Mouse (Mus musculus): ENCODE data around the gene Dtd2. TPM values are rescaled to one million over a fixed set of nuclear protein-coding genes. Genes with fewer than 3 reads are reported as not detected.

Gene Dtd2
- polyA plus RNA-seq (2017; shearing (Covaris generic)) = 5.5 TPM

DNA sequence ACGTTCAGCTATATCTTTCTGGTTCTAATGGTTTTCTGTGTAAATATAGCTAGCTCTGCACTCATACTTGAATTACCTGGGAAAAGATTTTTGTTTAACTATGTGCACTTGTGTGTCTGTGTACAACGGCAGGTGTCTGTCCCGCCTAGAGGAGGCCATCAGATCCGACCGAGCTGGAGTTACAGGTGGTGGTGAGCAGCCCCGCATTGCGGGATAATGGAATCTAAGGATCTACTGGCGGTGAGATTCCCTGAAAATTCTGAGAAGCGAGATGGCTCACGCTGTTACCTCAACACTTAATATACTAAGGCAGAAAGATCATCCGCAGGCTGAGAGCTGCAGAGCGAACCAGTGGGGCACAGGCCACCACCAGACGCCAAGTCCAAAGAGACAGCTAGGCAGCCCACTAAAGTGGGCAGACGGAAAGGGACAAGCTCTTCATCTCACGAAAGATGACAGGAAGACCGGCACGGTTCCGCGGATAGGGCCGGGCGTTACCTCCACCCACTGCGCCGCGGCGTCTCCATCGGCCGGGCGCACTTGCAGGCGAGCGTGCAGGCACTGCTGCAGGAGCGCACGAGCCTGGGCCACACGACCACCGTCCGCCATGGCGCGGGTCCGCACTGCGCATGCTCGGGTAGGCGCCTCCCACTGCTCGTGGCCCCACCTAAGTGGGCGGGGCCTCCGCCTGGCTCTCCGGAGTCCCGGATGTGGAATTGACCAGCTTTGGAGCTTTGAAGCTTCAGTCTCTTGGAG is at the start of gene Dtd2:
TSS of gene Dtd2 (minus strand) at position 625 of the 756 bp plus-strand sequence.

DNA sequence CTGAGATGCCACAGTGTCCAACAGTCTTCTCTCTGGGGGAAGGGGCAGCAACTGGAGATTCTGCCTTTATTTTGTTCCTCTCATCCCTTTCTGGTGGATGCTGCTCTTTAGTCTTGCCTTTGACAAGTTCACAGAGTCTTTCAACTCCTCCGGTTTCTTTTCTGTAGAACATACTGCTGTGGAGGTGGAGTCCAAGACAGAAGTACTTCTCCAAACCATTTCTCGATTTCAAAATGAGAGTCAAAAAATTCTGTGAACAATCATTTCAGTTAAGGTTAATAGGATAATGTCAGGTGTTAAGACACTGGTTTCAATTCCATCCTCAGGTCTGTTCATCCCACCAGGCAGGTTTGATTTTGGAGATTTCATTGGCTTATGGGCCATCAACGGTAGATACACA is 21.7 kb upstream of the Dtd2 start, which contains the start of gene Gpr33:
TSS of gene Gpr33 (minus strand) at position 101 of the 400 bp plus-strand sequence.

DNA sequence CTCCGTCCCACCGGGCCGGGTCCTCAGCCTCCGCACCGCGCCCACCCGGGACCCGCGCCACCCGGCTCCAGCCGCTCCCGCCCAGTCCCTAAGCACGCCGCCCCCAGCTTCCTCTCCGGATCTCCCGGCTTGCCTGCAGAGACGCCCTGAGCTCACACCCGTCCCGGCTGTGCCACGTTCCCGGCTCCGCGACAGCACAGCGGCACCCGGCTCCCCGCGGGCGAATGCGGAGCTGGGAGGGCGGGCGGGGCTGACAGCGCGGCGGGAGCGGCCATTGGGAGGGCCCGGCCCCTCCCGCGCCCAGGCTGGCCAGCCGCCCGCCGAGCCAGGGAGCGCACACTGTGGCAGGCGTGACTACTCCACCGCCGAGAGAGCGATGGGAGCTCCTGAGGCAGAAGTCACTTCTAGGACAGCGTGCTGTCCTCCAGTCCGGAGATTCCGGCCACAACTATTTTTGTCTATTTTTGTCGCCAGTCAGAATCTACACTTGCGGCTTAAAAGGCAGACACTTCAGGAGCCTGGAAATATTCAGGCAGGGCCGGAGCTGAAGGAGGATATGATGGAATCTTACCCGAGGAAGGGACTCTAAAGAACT is 35.1 kb downstream of the Dtd2 start, which contains the start of gene Heatr5a:
TSS of gene Heatr5a (minus strand) at position 252 of the 595 bp plus-strand sequence.

Other genes with a start within 250 kb of the Dtd2 start
- 107 TPM for gene Hectd1, start 177.0 kb downstream of the Dtd2 start, polyA plus RNA-seq (2017; shearing (Covaris generic))
- 15.1 TPM for gene Heatr5a, start 35.2 kb downstream of the Dtd2 start, polyA plus RNA-seq (2017; shearing (Covaris generic))
- gene Gpr33, start 21.6 kb upstream of the Dtd2 start, polyA plus RNA-seq (2017; shearing (Covaris generic)) = not detected
- 4.2 TPM for gene Nubpl, start 91.2 kb upstream of the Dtd2 start, polyA plus RNA-seq (2017; shearing (Covaris generic))